In the genomic region with DNA sequence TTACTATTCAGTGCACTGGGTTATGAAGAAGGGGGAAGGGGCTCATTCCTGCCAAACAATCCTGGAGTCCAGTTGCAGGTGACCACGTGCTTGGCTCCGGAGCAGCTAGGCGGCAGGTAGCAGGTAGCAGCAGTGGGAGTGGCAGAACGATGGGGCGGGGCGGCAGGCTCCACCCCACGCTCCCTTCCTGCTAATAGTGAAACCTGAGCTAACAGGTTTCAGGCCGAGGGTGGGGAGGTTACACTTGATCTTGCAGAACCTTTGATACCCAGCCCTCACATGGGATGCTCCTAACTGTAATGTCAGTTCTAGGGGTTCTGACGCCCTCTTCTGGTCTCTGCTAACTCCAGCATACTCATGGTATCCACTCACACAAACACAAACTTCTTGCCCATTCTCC, we compare ENCODE assay signal across 8 mouse cellular contexts.
DNase-seq lines count a peak whose midpoint lies in the region; ATAC-seq lines count a peak whose summit lies in the region.

No protein-coding gene starts in this region.

- peak overlapping the region; percentile 75 for H3K4me2 ChIP-seq in heart, embryonic 16.5 days (ENCODE audit: low read depth, low read length)

- no peak; the same call in 1 of the 2 replicates for ATAC-seq in heart, embryonic 16.5 days (replicated peaks; ENCODE audit: extremely low read depth, insufficient read depth, low FRiP score)

- peak overlapping the region; percentile 47; the same call in 1 of the 2 replicates for H3K9ac ChIP-seq in heart, embryonic 16.5 days (ENCODE audit: low read length)

- peaks cover 8% of the 10 kb centered on the region for H3K4me1 ChIP-seq in heart, embryonic 16.5 days (ENCODE audit: control insufficient read depth, insufficient read depth, low read length)

- peak; percentile 37 to 50 for DNase-seq in urinary bladder, adult 18-20 months (ENCODE audit: low spot score in 2 of 2)
- DNase-seq in urinary bladder, postnatal 10 days (ENCODE audit: low spot score) = no peak
- peak; percentile 52 to 67 for DNase-seq in cerebellum, postnatal 14 days
- peak; percentile 76 for DNase-seq in kidney, postnatal 14 days
- peak; percentile 47 to 48 for DNase-seq in lung, postnatal 4 days
- DNase-seq in testis, postnatal 14 days (ENCODE audit: low spot score) = peak; percentile 15
- DNase-seq in frontal cortex, postnatal 25 days (ENCODE audit: low spot score in 2 of 2) = no peak

- 3% methylated on average over 9 of the region's 9 CpGs for WGBS in heart, embryonic 16.5 days

- no peak overlapping the region for H3K27ac ChIP-seq in heart, embryonic 16.5 days (ENCODE audit: low read length)

- peak overlapping the region; percentile 51 for H3K4me3 ChIP-seq in heart, embryonic 16.5 days (ENCODE audit: low read length)

- no peaks in the 10 kb centered on the region for H3K36me3 ChIP-seq in heart, embryonic 16.5 days (ENCODE audit: control insufficient read depth, insufficient read depth)

- no peaks in the 10 kb centered on the region; the same call in 1 of the 2 replicates for H3K27me3 ChIP-seq in heart, embryonic 16.5 days (ENCODE audit: control insufficient read depth, insufficient read depth, low read length)

- no peaks in the 10 kb centered on the region; the same call in 1 of the 2 replicates for H3K9me3 ChIP-seq in heart, embryonic 16.5 days (replicated peaks; ENCODE audit: control insufficient read depth, low read length)

Comparison
In these comparisons a context has a peak if more than half of its experiments do, and no peak if none do; other contexts are left out.
1. DNase-seq: peak in urinary bladder, adult 18-20 months (2 of 2), cerebellum, postnatal 14 days (2 of 2), kidney, postnatal 14 days (single experiment), lung, postnatal 4 days (2 of 2) and testis, postnatal 14 days (single experiment); none in urinary bladder, postnatal 10 days (single experiment) and frontal cortex, postnatal 25 days (0 of 2).